ENCODE assay signal across 24 mouse cellular contexts in the genomic region with DNA sequence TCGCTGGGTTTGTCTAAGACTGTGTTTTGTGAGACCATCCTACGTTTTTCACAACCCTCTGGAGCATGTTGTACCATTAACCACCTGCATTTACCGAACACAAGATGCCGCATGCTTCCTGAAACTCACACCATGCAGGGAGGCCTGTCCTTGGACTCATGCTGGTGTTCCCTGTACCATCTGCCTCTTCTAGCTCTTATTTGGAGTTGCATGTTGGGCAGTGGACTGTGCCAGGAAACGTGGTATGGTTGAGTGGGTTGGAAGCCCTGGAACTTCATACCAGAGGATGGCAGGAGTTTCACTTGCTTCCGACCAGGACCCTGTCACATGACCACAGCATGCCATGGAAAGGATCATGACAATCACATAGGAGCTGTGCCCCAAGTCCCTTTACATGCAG. TPM values are rescaled to one million over a fixed set of nuclear protein-coding genes. Genes with fewer than 3 reads are reported as not detected.
DNase-seq lines count a peak whose midpoint lies in the region; ATAC-seq and TF ChIP-seq lines count a peak whose summit lies in the region.
"Had no signal": no experiment of that assay in that cellular context is flagged by ENCODE, and none has a peak within 500 bp of the region (broad histone marks: within the 10 kb centered on the region; RNA-seq: fewer than 3 reads in every experiment).

No protein-coding gene starts in this region.

- H3K27ac ChIP-seq in forebrain, postnatal 0 days (ENCODE audit: low read depth, low read length) = no peak overlapping the region
- H3K27ac ChIP-seq: embryonic facial prominence, embryonic 10.5 days; forebrain, embryonic 12.5 days; heart, embryonic 15.5 days; limb, embryonic 13.5 days; liver, embryonic 13.5 days; midbrain, embryonic 10.5 days; neural tube, embryonic 13.5 days had no signal

- DNase-seq in heart, adult 11 months = peak; percentile 87
- DNase-seq in heart, postnatal 4 days = no peak
- peak; percentile 40 for DNase-seq in left cerebral cortex, postnatal 4 days
- no peak for DNase-seq in left cerebral cortex, adult 18-20 months (ENCODE audit: low spot score in 2 of 2)
- DNase-seq in cerebellum, adult 9-11 months = peak; percentile 51
- peak; percentile 49 for DNase-seq in telencephalon, adult 2 months (ENCODE audit: low read depth, low spot score)
- DNase-seq in testis, postnatal 10 days (ENCODE audit: low spot score) = no peak
- DNase-seq in forebrain, postnatal 0 days = no peak
- DNase-seq: adrenal gland, postnatal 25 days; gastrocnemius, postnatal 25 days; kidney, adult 18-20 months; liver, embryonic 13.5 days; lung, embryonic 14.5 days; lung, postnatal 4 days; right cerebral cortex, adult 18-20 months; thymus, postnatal 25 days had no signal

- no peaks in the 10 kb centered on the region for H3K4me1 ChIP-seq in forebrain, postnatal 0 days (ENCODE audit: insufficient read depth)
- H3K4me1 ChIP-seq: forebrain, embryonic 12.5 days; neural tube, embryonic 13.5 days had no signal

- TF ChIP-seq CTCF in forebrain, postnatal 0 days (IDR thresholded peaks at IDR 0.05; ENCODE audit: low read depth) = no peak

- H3K9me3 ChIP-seq in forebrain, postnatal 0 days (ENCODE audit: low read length) = no peaks in the 10 kb centered on the region
- H3K9me3 ChIP-seq: G1E; heart, embryonic 15.5 days; limb, embryonic 13.5 days; liver, embryonic 13.5 days; neural tube, embryonic 13.5 days had no signal

- no peaks in the 10 kb centered on the region for H3K36me3 ChIP-seq in forebrain, postnatal 0 days (ENCODE audit: insufficient read depth)
- H3K36me3 ChIP-seq: embryonic facial prominence, embryonic 10.5 days; forebrain, embryonic 12.5 days; G1E; heart, embryonic 15.5 days; limb, embryonic 13.5 days; liver, embryonic 13.5 days; midbrain, embryonic 10.5 days; neural tube, embryonic 13.5 days had no signal

- no peak for ATAC-seq in forebrain, postnatal 0 days

- no peak overlapping the region for H3K4me2 ChIP-seq in forebrain, postnatal 0 days (ENCODE audit: low read depth)
- H3K4me2 ChIP-seq: forebrain, embryonic 12.5 days; heart, embryonic 15.5 days; limb, embryonic 13.5 days; liver, embryonic 13.5 days; lung, embryonic 14.5 days; neural tube, embryonic 13.5 days had no signal

- WGBS in forebrain, postnatal 0 days = 85% methylated on average over 6 of the region's 6 CpGs

- intact Hi-C loops in left cerebral cortex, postnatal 4 days (cut with DNase I) = no loop called here

- H3K9ac ChIP-seq in forebrain, postnatal 0 days = no peak overlapping the region
- H3K9ac ChIP-seq: forebrain, embryonic 12.5 days; heart, embryonic 15.5 days; limb, embryonic 13.5 days; liver, embryonic 13.5 days; lung, embryonic 14.5 days; neural tube, embryonic 13.5 days had no signal

- H3K27me3 ChIP-seq in forebrain, postnatal 0 days (ENCODE audit: insufficient read depth, low read length) = no peaks in the 10 kb centered on the region
- H3K27me3 ChIP-seq: forebrain, embryonic 12.5 days; heart, embryonic 15.5 days; limb, embryonic 13.5 days; liver, embryonic 13.5 days; neural tube, embryonic 13.5 days had no signal

- no peak overlapping the region for H3K4me3 ChIP-seq in forebrain, postnatal 0 days (ENCODE audit: low read depth, low read length)
- H3K4me3 ChIP-seq: embryonic facial prominence, embryonic 10.5 days; forebrain, embryonic 12.5 days; heart, embryonic 15.5 days; limb, embryonic 13.5 days; liver, embryonic 13.5 days; midbrain, embryonic 10.5 days; neural tube, embryonic 13.5 days had no signal

RNA-seq across cellular contexts. Expression of gene Gm5148, which starts 16.5 kb away (rescaled TPM):
- total RNA-seq in heart, postnatal 4 days (2021) = under 1 TPM; 0.25 to 0.43 TPM
- 1 to 10 TPM; 1.5 to 2.8 TPM for total RNA-seq in left cerebral cortex, postnatal 4 days (2021)
- total RNA-seq in left cerebral cortex, adult 18-20 months (2021) = 1 to 10 TPM; 3.2 to 3.9 TPM
- total RNA-seq in forebrain, postnatal 0 days (2014; rRNA removed) = 4.9 TPM in 2 replicates
- 9.9 and 11.9 TPM in 2 replicates for polyA plus RNA-seq in forebrain, postnatal 0 days (2015; fragmentation: Nextera tagmentation; extraction: Ambion mirVana)
- total RNA-seq: heart, adult 8-10 months had no signal

Comparison
In these comparisons a context has a peak if more than half of its experiments do, and no peak if none do; other contexts are left out.
1. DNase-seq: peak in heart, adult 11 months (single experiment), left cerebral cortex, postnatal 4 days (single experiment), cerebellum, adult 9-11 months (single experiment) and telencephalon, adult 2 months (single experiment); none in heart, postnatal 4 days (single experiment), left cerebral cortex, adult 18-20 months (0 of 2), testis, postnatal 10 days (single experiment) and forebrain, postnatal 0 days (single experiment).